Mouse (Mus musculus) neutrophil, adult 5-6 weeks (primary cell): ENCODE data around the gene Atg7. TPM values are rescaled to one million over a fixed set of nuclear protein-coding genes. Genes with fewer than 3 reads are reported as not detected.

Experiments
- ATAC-seq: fragments of 151-379, 151-347 bp; 2 replicates; pipeline ENCODE4 v1.8.0; 2017; ENCODE audit warnings: mild to moderate bottlenecking, moderate TSS enrichment; ENCODE audit not compliant: insufficient number of reproducible peaks, poor library complexity, low FRiP score, severe bottlenecking; ENCODE audit errors: extremely low read depth
- total RNA-seq: library from RNA; stranded (forward); fragments of 200-1000 nt; gene quantifications from 2 replicates; pipeline ENCODE4 v1.2.3, GENCODE M21; 2017

Atg7 gene
- total RNA-seq, 1 experiment from 2014 or later, result 74.5 TPM

DNA sequence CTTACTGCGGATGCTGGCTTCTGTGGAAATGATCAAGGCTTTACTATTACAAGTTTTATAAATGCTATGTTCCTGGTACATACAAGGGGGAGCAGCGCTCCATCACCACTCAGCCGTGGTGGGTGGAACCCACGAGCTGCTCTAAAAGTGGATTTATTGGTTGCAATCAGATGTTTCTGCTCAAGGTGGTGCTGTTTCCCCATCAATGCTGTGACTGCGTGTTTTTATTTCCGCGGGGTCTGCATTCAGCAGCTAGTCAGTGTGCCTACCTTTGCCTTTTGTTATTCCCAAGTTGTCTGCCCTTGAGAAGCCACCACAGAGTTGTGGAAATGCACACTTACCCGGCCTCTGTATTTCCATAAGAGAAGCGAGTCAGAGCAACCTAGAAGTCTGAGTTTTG, 81.0 kb downstream of the Atg7 start:
- 0 out of 2 replicates have a peak, but pooled peaks have one; percentile 19 for ATAC-seq

- ATAC-seq, result no peak
Observed at GRCm38 (mm10) chr6:114724351-114724750, 81.5 kb downstream of the Atg7 start.

DNA sequence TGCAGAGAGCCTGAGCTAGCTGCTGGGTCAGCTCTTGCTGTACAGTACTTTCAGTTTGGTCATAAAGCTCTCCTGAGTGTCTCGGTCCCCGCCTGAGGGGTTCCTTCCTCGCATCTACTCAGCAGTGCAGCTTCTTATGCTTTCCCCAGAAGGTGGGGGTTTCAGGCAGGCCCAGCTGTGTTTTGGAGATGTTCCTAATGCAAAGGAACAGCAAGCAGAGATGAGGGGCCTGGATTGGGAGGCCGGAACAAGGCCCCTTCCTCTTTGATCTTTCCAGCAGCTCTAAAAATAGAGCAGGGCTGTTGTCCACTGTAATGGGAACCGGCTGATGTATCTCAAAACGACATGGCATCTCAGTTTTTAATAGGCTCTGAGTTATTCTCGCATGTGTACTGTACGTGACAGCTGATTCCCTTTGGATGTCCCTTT, 82.3 kb downstream of the Atg7 start:
- no peak for ATAC-seq

GRCm38 (mm10) chr6:114726681-114727080, 83.8 kb downstream of the Atg7 start:
- no peak for ATAC-seq

DNA sequence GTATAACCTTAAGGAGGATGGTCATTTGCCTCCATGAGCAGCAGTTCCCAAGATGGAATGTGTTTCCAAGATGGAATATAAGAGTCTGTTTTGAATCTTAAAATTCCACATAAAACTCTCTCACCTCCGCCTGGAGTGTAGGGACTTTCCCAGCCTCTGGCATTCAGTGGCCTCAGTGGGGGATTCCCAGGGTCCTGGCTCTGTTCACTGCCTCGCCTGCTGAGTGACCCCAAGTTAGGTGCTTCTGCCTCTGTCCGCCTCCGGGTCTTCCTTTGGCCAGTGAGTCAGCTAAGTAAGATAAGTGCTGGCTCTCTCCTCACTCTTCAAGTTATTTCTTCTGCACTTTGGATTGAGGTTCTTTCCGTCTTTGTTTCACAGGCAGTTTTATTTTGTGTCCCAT, 90.3 kb downstream of the Atg7 start:
- no peak for ATAC-seq

- no peak for ATAC-seq
Observed at GRCm38 (mm10) chr6:114733681-114734080, 90.8 kb downstream of the Atg7 start.

GRCm38 (mm10) chr6:114735054-114735453, 92.2 kb downstream of the Atg7 start:
- ATAC-seq, result no peak

DNA sequence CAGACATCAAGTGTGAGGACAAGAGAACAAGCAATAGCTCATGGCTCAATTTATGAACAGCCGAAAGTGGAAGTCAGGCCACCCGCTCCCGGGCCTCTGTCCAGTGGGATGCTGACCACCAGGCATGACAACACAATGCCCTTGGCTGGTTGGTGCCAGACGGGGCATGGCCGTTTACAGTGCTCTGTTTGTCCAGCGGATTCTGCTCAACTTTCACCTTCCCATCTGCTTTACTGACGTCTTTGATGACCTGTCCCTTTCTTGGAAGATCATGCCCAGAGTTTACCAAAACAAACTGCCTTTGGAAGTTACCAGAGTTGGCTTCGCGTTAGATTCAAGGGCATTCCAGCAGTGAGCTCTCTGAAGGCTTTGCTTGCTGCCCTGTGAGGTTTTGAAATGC, 93.5 kb downstream of the Atg7 start:
- ATAC-seq, result no peak

- ATAC-seq, result no peak
Observed at GRCm38 (mm10) chr6:114737181-114737580, 94.3 kb downstream of the Atg7 start.

- no peak for ATAC-seq
Observed at GRCm38 (mm10) chr6:114737931-114738759, 95.2 kb downstream of the Atg7 start.

GRCm38 (mm10) chr6:114738760-114739112, 95.8 kb downstream of the Atg7 start:
- no peak for ATAC-seq

GRCm38 (mm10) chr6:114742209-114743003, 99.5 kb downstream of the Atg7 start:
- no peak for ATAC-seq

- ATAC-seq, result no peak
Observed at GRCm38 (mm10) chr6:114743126-114743525, 100.2 kb downstream of the Atg7 start.

GRCm38 (mm10) chr6:114743845-114744244, 100.9 kb downstream of the Atg7 start:
- no peak for ATAC-seq

DNA sequence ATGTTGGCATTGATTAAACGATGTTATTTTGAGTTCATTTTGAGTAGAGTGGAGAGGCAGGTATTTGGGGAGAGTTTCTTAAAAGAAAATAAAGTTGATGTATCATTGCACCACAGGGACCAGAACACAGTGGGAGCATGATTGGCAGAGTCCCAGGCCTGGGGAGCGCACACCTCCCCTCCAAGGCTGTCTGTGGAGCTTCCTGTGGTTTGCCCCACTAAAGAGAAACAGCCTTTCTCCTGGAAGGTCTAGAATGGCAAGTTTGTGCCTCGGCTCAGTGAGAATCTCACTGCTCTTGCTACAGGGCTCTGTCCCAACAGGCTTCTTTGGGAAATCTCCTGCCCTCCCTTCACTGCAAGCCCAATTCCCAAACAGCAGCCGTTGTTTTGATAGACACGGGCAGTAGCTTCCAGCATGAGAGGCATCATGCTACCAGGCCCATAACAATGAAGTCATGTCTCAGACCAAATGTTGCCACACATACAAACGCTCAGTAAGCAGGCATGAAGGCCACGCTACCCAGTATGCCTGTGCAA, 103.6 kb downstream of the Atg7 start:
- ATAC-seq, result no peak

- ATAC-seq, result no peak
Observed at GRCm38 (mm10) chr6:114748419-114748818, 105.5 kb downstream of the Atg7 start.

DNA sequence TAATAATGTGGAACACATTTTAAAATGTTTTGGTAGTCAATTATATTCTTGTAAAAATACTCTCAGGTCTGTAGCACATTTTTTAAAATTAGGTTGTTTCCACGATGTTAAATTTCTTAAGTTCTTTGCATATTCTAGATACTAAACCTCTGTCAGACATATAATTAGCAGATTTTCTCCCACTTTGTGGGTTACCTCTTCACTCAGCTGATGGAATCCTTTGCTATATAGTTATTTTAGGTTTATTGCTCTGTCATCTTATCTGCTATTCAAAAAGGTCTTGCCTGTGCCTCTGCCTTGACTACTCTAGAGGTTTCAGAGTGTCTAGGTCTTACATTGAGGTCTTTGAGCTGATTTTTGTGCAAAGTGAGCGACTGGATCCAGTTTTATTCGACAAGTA, 106.0 kb downstream of the Atg7 start:
- no peak for ATAC-seq

GRCm38 (mm10) chr6:114758795-114759194, 115.9 kb downstream of the Atg7 start:
- ATAC-seq, result no peak

- no peak for ATAC-seq
Observed at GRCm38 (mm10) chr6:114766314-114766713, 123.4 kb downstream of the Atg7 start.

GRCm38 (mm10) chr6:114767710-114768109, 124.8 kb downstream of the Atg7 start:
- ATAC-seq, result no peak
